Mouse (Mus musculus): Measurements from ENCODE around the gene Tlcd1. TPM values are rescaled to one million over a fixed set of nuclear protein-coding genes. Genes with fewer than 3 reads are reported as not detected.
"Not testable (repeated sequence)": the region's sequence is repeated elsewhere in the genome, so short reads cannot be mapped to it uniquely, and the experiment has no call there.

Tlcd1 gene
- total RNA-seq (2021) = 1 to 10 TPM; 6.5 to 7.6 TPM
- long read RNA-seq, experiment 1, transcript Tlcd1-204 (4 exons, 1,412 nt) = major isoform, 8 of 11 reads
- long read RNA-seq, experiment 1, partial matches to known transcripts = 0 of 11 reads
- long read RNA-seq, experiment 1, other reads (novel, unspliced or antisense) = 1 of 11 reads
- long read RNA-seq, experiment 2, transcript Tlcd1-204 (4 exons, 1,412 nt) = major isoform, 7 of 9 reads
- long read RNA-seq, experiment 2, partial matches to known transcripts = 0 of 9 reads
- long read RNA-seq, experiment 2, other reads (novel, unspliced or antisense) = 2 of 9 reads

GRCm38 (mm10) chr11:78176402-78176862, at the start of gene Tlcd1, which contains the start of gene Nek8:
Tlcd1 (plus strand) TSS chr11:78176711.
Nek8 (minus strand) TSS chr11:78176675.
- intact Hi-C loops (cut with DNase I) = loop anchor here (2.0 to 5.0 kb wide), 2 partner anchors 158 to 349 kb away; no protein-coding TSS in a partner anchor
- peak; percentile 90 to 92 for DNase-seq

- intact Hi-C loops (cut with DNase I) = no loop called here
- no peak for DNase-seq
These were observed 49.8 kb upstream of the Tlcd1 start for GRCm38 (mm10) chr11:78126739-78127138.

- DNase-seq = no peak
- intact Hi-C loops (cut with DNase I) = no loop called here
These were observed 47.1 kb upstream of the Tlcd1 start for GRCm38 (mm10) chr11:78129458-78129857.

GRCm38 (mm10) chr11:78133915-78134314, 42.6 kb upstream of the Tlcd1 start:
- intact Hi-C loops (cut with DNase I) = no loop called here

GRCm38 (mm10) chr11:78134344-78134743, 42.2 kb upstream of the Tlcd1 start:
- DNase-seq = no peak
- intact Hi-C loops (cut with DNase I) = no loop called here

More at GRCm38 (mm10) chr11:78133915-78134314, 42.6 kb upstream of the Tlcd1 start:
- DNase-seq = no peak

GRCm38 (mm10) chr11:78135314-78135713, 41.2 kb upstream of the Tlcd1 start:
- intact Hi-C loops (cut with DNase I); DNase-seq: not testable (repeated sequence)

- intact Hi-C loops (cut with DNase I) = no loop called here
- DNase-seq = no peak
These were observed 40.4 kb upstream of the Tlcd1 start for GRCm38 (mm10) chr11:78136132-78136531.

- no peak for DNase-seq
- intact Hi-C loops (cut with DNase I) = no loop called here
These were observed 38.9 kb upstream of the Tlcd1 start for GRCm38 (mm10) chr11:78137584-78137983.

GRCm38 (mm10) chr11:78138023-78138422, 38.5 kb upstream of the Tlcd1 start:
- DNase-seq = no peak
- intact Hi-C loops (cut with DNase I) = no loop called here

GRCm38 (mm10) chr11:78140665-78141064, 35.8 kb upstream of the Tlcd1 start:
- intact Hi-C loops (cut with DNase I) = no loop called here
- no peak for DNase-seq

- intact Hi-C loops (cut with DNase I) = no loop called here
- DNase-seq = no peak
These were observed 33.0 kb upstream of the Tlcd1 start for GRCm38 (mm10) chr11:78143520-78143919.

GRCm38 (mm10) chr11:78146168-78146567, 30.3 kb upstream of the Tlcd1 start:
- intact Hi-C loops (cut with DNase I) = loop anchor here (5.0 kb wide), 1 partner anchor 64 kb away; the partner anchor contains the start of gene Eral1

GRCm38 (mm10) chr11:78146707-78147543, 29.6 kb upstream of the Tlcd1 start:
- intact Hi-C loops (cut with DNase I) = loop anchor here (5.0 kb wide), 1 partner anchor 65 kb away; the partner anchor contains the start of gene Eral1
- no peak for DNase-seq

More at GRCm38 (mm10) chr11:78146168-78146567, 30.3 kb upstream of the Tlcd1 start:
- DNase-seq = no peak

- no peak for DNase-seq
- intact Hi-C loops (cut with DNase I) = no loop called here
These were observed 25.4 kb upstream of the Tlcd1 start for GRCm38 (mm10) chr11:78151161-78151560.

- DNase-seq = peak; percentile 71 to 77
- intact Hi-C loops (cut with DNase I) = loop anchor here (2.0 kb wide), 1 partner anchor 92 kb away; no protein-coding TSS in a partner anchor
These were observed 23.9 kb upstream of the Tlcd1 start for GRCm38 (mm10) chr11:78152299-78153231.

GRCm38 (mm10) chr11:78153778-78154177, 22.7 kb upstream of the Tlcd1 start:
- intact Hi-C loops (cut with DNase I) = loop anchor here (2.0 kb wide), 1 partner anchor 93 kb away; no protein-coding TSS in a partner anchor
- DNase-seq = no peak

- intact Hi-C loops (cut with DNase I) = no loop called here
- no peak for DNase-seq
These were observed 20.8 kb upstream of the Tlcd1 start for GRCm38 (mm10) chr11:78155674-78156073.

- no peak for DNase-seq
- intact Hi-C loops (cut with DNase I) = no loop called here
These were observed 20.3 kb upstream of the Tlcd1 start for GRCm38 (mm10) chr11:78156156-78156699.

GRCm38 (mm10) chr11:78159096-78159495, 17.4 kb upstream of the Tlcd1 start:
- DNase-seq = peak; percentile 68 to 85
- intact Hi-C loops (cut with DNase I) = loop anchor here (1.0 kb wide), 1 partner anchor 18 kb away; no protein-coding TSS in a partner anchor
